Comparison of ENCODE assay signal across 8 mouse cellular contexts in the genomic region with DNA sequence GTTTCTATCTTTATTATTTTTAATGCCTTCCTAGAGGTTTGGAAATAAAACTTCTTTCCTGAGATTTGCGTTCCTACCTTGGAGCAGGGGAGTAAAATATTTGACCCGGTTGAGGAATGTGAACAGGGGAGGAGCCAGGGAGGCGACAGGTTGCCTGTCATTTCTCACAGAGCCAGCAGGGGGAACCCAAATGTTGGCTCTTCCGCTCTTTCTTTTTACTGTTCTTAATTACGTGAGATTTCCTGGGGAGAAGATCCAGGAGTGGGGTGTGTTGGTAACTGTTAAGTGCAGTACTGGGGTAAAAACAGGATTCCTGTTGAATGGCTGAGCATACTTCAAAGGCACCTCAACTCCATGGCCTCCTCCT. TPM values are rescaled to one million over a fixed set of nuclear protein-coding genes. Genes with fewer than 3 reads are reported as not detected.
DNase-seq lines count a peak whose midpoint lies in the region; ATAC-seq and TF ChIP-seq lines count a peak whose summit lies in the region.

No protein-coding gene starts in this region.

- peak; percentile 22; the same call in 1 of the 2 replicates for TF ChIP-seq CTCF in bone marrow macrophage, adult 2 months (IDR thresholded peaks at IDR 0.05; ENCODE audit: low read depth, low read length)

- TF ChIP-seq POLR2A in bone marrow macrophage, adult 2 months (IDR thresholded peaks at IDR 0.05; ENCODE audit: borderline replicate concordance, low read depth, low read length) = no peak

- H3K9ac ChIP-seq in forebrain, embryonic 11.5 days (ENCODE audit: low read length) = no peak overlapping the region
- H3K9ac ChIP-seq in forebrain, embryonic 15.5 days (replicated peaks) = no peak overlapping the region
- no peak overlapping the region for H3K9ac ChIP-seq in hindbrain, embryonic 16.5 days (ENCODE audit: low read depth, low read length)
- H3K9ac ChIP-seq in liver, embryonic 15.5 days = no peak overlapping the region

- no peaks in the 10 kb centered on the region for H3K9me3 ChIP-seq in forebrain, embryonic 11.5 days (ENCODE audit: control insufficient read depth, low read length)
- no peaks in the 10 kb centered on the region for H3K9me3 ChIP-seq in forebrain, embryonic 15.5 days
- no peaks in the 10 kb centered on the region for H3K9me3 ChIP-seq in hindbrain, embryonic 16.5 days (ENCODE audit: control insufficient read depth, low read length)
- no peaks in the 10 kb centered on the region for H3K9me3 ChIP-seq in liver, embryonic 15.5 days (replicated peaks)

- no peak for ATAC-seq in forebrain, embryonic 11.5 days (replicated peaks; ENCODE audit: low FRiP score)
- no peak for ATAC-seq in forebrain, embryonic 15.5 days (replicated peaks)
- ATAC-seq in hindbrain, embryonic 16.5 days = peak; percentile 38; the same call in 1 of the 2 replicates
- ATAC-seq in liver, embryonic 15.5 days (ENCODE audit: insufficient read depth) = no peak
- peak; percentile 37; the same call in 1 of the 2 replicates for ATAC-seq in neutrophil, adult 5-6 weeks (ENCODE audit: extremely low read depth, insufficient number of reproducible peaks, low FRiP score, poor library complexity, severe bottlenecking)

- no peaks in the 10 kb centered on the region; the same call in 1 of the 2 replicates for H3K36me3 ChIP-seq in forebrain, embryonic 11.5 days (ENCODE audit: control insufficient read depth, insufficient read depth, low read length)
- H3K36me3 ChIP-seq in forebrain, embryonic 15.5 days = peaks cover 38% of the 10 kb centered on the region
- H3K36me3 ChIP-seq in hindbrain, embryonic 16.5 days (ENCODE audit: control insufficient read depth, insufficient read depth, low read length) = no peaks in the 10 kb centered on the region
- H3K36me3 ChIP-seq in liver, embryonic 15.5 days (replicated peaks) = peaks cover 61% of the 10 kb centered on the region

- H3K4me2 ChIP-seq in forebrain, embryonic 11.5 days (ENCODE audit: low read depth, low read length, severe bottlenecking) = no peak overlapping the region
- no peak overlapping the region for H3K4me2 ChIP-seq in forebrain, embryonic 15.5 days (replicated peaks)
- H3K4me2 ChIP-seq in hindbrain, embryonic 16.5 days (ENCODE audit: low read length) = no peak overlapping the region
- no peak overlapping the region for H3K4me2 ChIP-seq in liver, embryonic 15.5 days

- DNase-seq in forebrain, embryonic 11.5 days (ENCODE audit: low spot score) = peak; percentile 67
- DNase-seq in A20 (ENCODE audit: low read depth, low spot score) = peak; percentile 44
- no peak for DNase-seq in right cerebral cortex, postnatal 14 days

- no peak overlapping the region for H3K27ac ChIP-seq in forebrain, embryonic 11.5 days (ENCODE audit: low read depth, low read length)
- no peak overlapping the region for H3K27ac ChIP-seq in forebrain, embryonic 15.5 days (replicated peaks)
- H3K27ac ChIP-seq in bone marrow macrophage, adult 2 months (ENCODE audit: insufficient read depth, low read depth, low read length) = no peak overlapping the region
- H3K27ac ChIP-seq in hindbrain, embryonic 16.5 days (ENCODE audit: low read depth, low read length) = peak overlapping the region; percentile 19; the same call in 1 of the 2 replicates
- H3K27ac ChIP-seq in liver, embryonic 15.5 days (replicated peaks) = peak overlapping the region; percentile 29; the same call in 1 of the 2 replicates

- no peak overlapping the region for H3K4me3 ChIP-seq in forebrain, embryonic 11.5 days (ENCODE audit: low read depth, low read length)
- no peak overlapping the region for H3K4me3 ChIP-seq in forebrain, embryonic 15.5 days
- no peak overlapping the region for H3K4me3 ChIP-seq in bone marrow macrophage, adult 2 months (ENCODE audit: insufficient read depth, low read length)
- no peak overlapping the region for H3K4me3 ChIP-seq in hindbrain, embryonic 16.5 days (ENCODE audit: low read length)
- H3K4me3 ChIP-seq in liver, embryonic 15.5 days (replicated peaks) = no peak overlapping the region

- H3K27me3 ChIP-seq in forebrain, embryonic 11.5 days (ENCODE audit: control insufficient read depth, insufficient read depth, low read length) = no peaks in the 10 kb centered on the region
- no peaks in the 10 kb centered on the region for H3K27me3 ChIP-seq in forebrain, embryonic 15.5 days
- H3K27me3 ChIP-seq in hindbrain, embryonic 16.5 days (replicated peaks; ENCODE audit: control insufficient read depth, insufficient read depth, low read length) = no peaks in the 10 kb centered on the region
- no peaks in the 10 kb centered on the region for H3K27me3 ChIP-seq in liver, embryonic 15.5 days

- no peaks in the 10 kb centered on the region for H3K4me1 ChIP-seq in forebrain, embryonic 11.5 days (replicated peaks; ENCODE audit: control insufficient read depth, insufficient read depth, low read length)
- H3K4me1 ChIP-seq in forebrain, embryonic 15.5 days = no peaks in the 10 kb centered on the region
- H3K4me1 ChIP-seq in bone marrow macrophage, adult 2 months (ENCODE audit: control insufficient read depth, insufficient read depth, low read length) = peaks cover 32% of the 10 kb centered on the region
- H3K4me1 ChIP-seq in hindbrain, embryonic 16.5 days (ENCODE audit: control insufficient read depth, insufficient read depth, low read depth, low read length) = no peaks in the 10 kb centered on the region
- peaks cover 54% of the 10 kb centered on the region for H3K4me1 ChIP-seq in liver, embryonic 15.5 days (replicated peaks)

- WGBS in forebrain, embryonic 11.5 days = 11% methylated on average over 5 of the region's 5 CpGs
- 9% methylated on average over 5 of the region's 5 CpGs for WGBS in forebrain, embryonic 15.5 days
- WGBS in hindbrain, embryonic 16.5 days = 8% methylated on average over 5 of the region's 5 CpGs
- WGBS in liver, embryonic 15.5 days (ENCODE audit: insufficient replicate concordance) = 10% methylated on average over 5 of the region's 5 CpGs

RNA-seq across cellular contexts. Expression of a gene that starts 10.9 kb away (rescaled TPM):
- 1.3 and 1.5 TPM in 2 replicates for polyA plus RNA-seq in forebrain, embryonic 11.5 days (2014; fragmentation: Nextera tagmentation; extraction: Ambion mirVana)
- 0.47 and 0.61 TPM in 2 replicates for polyA plus RNA-seq in forebrain, embryonic 15.5 days (2015; fragmentation: Nextera tagmentation; extraction: Ambion mirVana)
- 11.1 and 15.4 TPM in 2 replicates for polyA plus RNA-seq in bone marrow macrophage, adult 2 months (2012; ENCODE audit: insufficient read depth, insufficient read length, missing spikeins)
- 0.35 TPM in 2 replicates for polyA plus RNA-seq in hindbrain, embryonic 16.5 days (2015; fragmentation: Nextera tagmentation; extraction: Ambion mirVana)
- 2.1 and 2.8 TPM in 2 replicates for polyA plus RNA-seq in liver, embryonic 15.5 days (2015; fragmentation: Nextera tagmentation; extraction: Ambion mirVana)
- total RNA-seq in neutrophil, adult 5-6 weeks (2017) = 1.5 and 2.3 TPM in 2 replicates

RNA-seq across cellular contexts. Expression of a gene that starts 14.2 kb away (rescaled TPM):
- 26.4 and 28.5 TPM in 2 replicates for polyA plus RNA-seq in forebrain, embryonic 11.5 days (2014; fragmentation: Nextera tagmentation; extraction: Ambion mirVana)
- polyA plus RNA-seq in forebrain, embryonic 15.5 days (2015; fragmentation: Nextera tagmentation; extraction: Ambion mirVana) = 42.0 and 44.4 TPM in 2 replicates
- 15.6 and 16.6 TPM in 2 replicates for polyA plus RNA-seq in bone marrow macrophage, adult 2 months (2012; ENCODE audit: insufficient read depth, insufficient read length, missing spikeins)
- polyA plus RNA-seq in hindbrain, embryonic 16.5 days (2015; fragmentation: Nextera tagmentation; extraction: Ambion mirVana) = 77.6 and 79.9 TPM in 2 replicates
- 9.0 and 9.5 TPM in 2 replicates for polyA plus RNA-seq in liver, embryonic 15.5 days (2015; fragmentation: Nextera tagmentation; extraction: Ambion mirVana)
- 12.0 and 13.3 TPM in 2 replicates for total RNA-seq in neutrophil, adult 5-6 weeks (2017)

RNA-seq across cellular contexts. Expression of a gene that starts 14.9 kb away (rescaled TPM):
- 34.2 and 35.4 TPM in 2 replicates for polyA plus RNA-seq in forebrain, embryonic 11.5 days (2014; fragmentation: Nextera tagmentation; extraction: Ambion mirVana)
- polyA plus RNA-seq in forebrain, embryonic 15.5 days (2015; fragmentation: Nextera tagmentation; extraction: Ambion mirVana) = 46.1 and 46.2 TPM in 2 replicates
- 50.7 and 70.7 TPM in 2 replicates for polyA plus RNA-seq in bone marrow macrophage, adult 2 months (2012; ENCODE audit: insufficient read depth, insufficient read length, missing spikeins)
- polyA plus RNA-seq in hindbrain, embryonic 16.5 days (2015; fragmentation: Nextera tagmentation; extraction: Ambion mirVana) = 35.8 and 36.3 TPM in 2 replicates
- 18.8 and 20.9 TPM in 2 replicates for polyA plus RNA-seq in liver, embryonic 15.5 days (2015; fragmentation: Nextera tagmentation; extraction: Ambion mirVana)
- 107 and 116 TPM in 2 replicates for total RNA-seq in neutrophil, adult 5-6 weeks (2017)

RNA-seq across cellular contexts. Expression of a gene that starts 18.5 kb away (rescaled TPM):
- polyA plus RNA-seq in forebrain, embryonic 11.5 days (2014; fragmentation: Nextera tagmentation; extraction: Ambion mirVana) = 111 and 122 TPM in 2 replicates
- 96.7 and 101 TPM in 2 replicates for polyA plus RNA-seq in forebrain, embryonic 15.5 days (2015; fragmentation: Nextera tagmentation; extraction: Ambion mirVana)
- 173 and 186 TPM in 2 replicates for polyA plus RNA-seq in bone marrow macrophage, adult 2 months (2012; ENCODE audit: insufficient read depth, insufficient read length, missing spikeins)
- 97.4 and 102 TPM in 2 replicates for polyA plus RNA-seq in hindbrain, embryonic 16.5 days (2015; fragmentation: Nextera tagmentation; extraction: Ambion mirVana)
- 110 and 114 TPM in 2 replicates for polyA plus RNA-seq in liver, embryonic 15.5 days (2015; fragmentation: Nextera tagmentation; extraction: Ambion mirVana)
- total RNA-seq in neutrophil, adult 5-6 weeks (2017) = 162 and 168 TPM in 2 replicates

RNA-seq across cellular contexts. Expression of a gene that starts 45.1 kb away (rescaled TPM):
- polyA plus RNA-seq in forebrain, embryonic 11.5 days (2014; fragmentation: Nextera tagmentation; extraction: Ambion mirVana) = 0.39 and 0.72 TPM in 2 replicates
- 0.10 TPM in 1 of 2 replicates, not detected in the other for polyA plus RNA-seq in forebrain, embryonic 15.5 days (2015; fragmentation: Nextera tagmentation; extraction: Ambion mirVana)
- polyA plus RNA-seq in bone marrow macrophage, adult 2 months (2012; ENCODE audit: insufficient read depth, insufficient read length, missing spikeins) = not detected in 2 replicates
- polyA plus RNA-seq in hindbrain, embryonic 16.5 days (2015; fragmentation: Nextera tagmentation; extraction: Ambion mirVana) = 0.20 TPM in 1 of 2 replicates, not detected in the other
- polyA plus RNA-seq in liver, embryonic 15.5 days (2015; fragmentation: Nextera tagmentation; extraction: Ambion mirVana) = not detected in 2 replicates
- total RNA-seq in neutrophil, adult 5-6 weeks (2017) = not detected in 2 replicates

Comparison
In these comparisons a context has a peak if more than half of its experiments do, and no peak if none do; other contexts are left out.
1. ATAC-seq: peak in hindbrain, embryonic 16.5 days (single experiment) and neutrophil, adult 5-6 weeks (single experiment); none in forebrain, embryonic 11.5 days (single experiment), forebrain, embryonic 15.5 days (single experiment) and liver, embryonic 15.5 days (single experiment).
2. H3K27ac ChIP-seq: peak in hindbrain, embryonic 16.5 days (single experiment) and liver, embryonic 15.5 days (single experiment); none in forebrain, embryonic 11.5 days (single experiment), forebrain, embryonic 15.5 days (single experiment) and bone marrow macrophage, adult 2 months (single experiment).